Mouse (Mus musculus) lung, adult 2 months (tissue): ENCODE data around the gene Sec23a.

Source experiments
- CTCF ChIP-seq: fragments of 200-500 bp; IDR thresholded peaks from 2 replicates; pipeline ENCODE4 v1.5.1; 2011; ENCODE audit warnings: mild to moderate bottlenecking, low read length, control low read depth; ENCODE audit not compliant: insufficient read depth
- POLR2A ChIP-seq: fragments of 200-500 bp; IDR thresholded peaks from 2 replicates; pipeline ENCODE4 v1.6.1; 2011; ENCODE audit warnings: low read depth, mild to moderate bottlenecking, control low read depth, low read length, borderline replicate concordance; ENCODE audit errors: extremely low read depth

DNA sequence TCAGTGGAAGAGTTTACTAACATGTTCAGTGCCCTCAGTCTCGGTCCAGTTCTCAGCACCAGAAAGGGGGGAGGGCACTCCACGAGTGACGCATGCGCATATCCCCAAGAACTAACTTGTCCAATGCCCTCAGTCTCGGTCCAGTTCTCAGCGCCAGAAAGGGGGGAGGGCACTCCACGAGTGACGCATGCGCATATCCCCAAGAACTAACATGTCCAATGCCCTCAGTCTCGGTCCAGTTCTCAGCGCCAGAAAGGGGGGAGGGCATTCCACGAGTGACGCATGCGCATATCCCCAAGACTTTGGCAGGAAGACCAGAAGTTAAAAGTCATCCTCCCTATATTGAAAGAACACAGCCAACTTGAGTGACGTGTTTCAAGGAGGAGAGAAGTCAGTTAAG lies 86.8 kb downstream of the Sec23a start:
- TF ChIP-seq CTCF, result no peak
- no peak for TF ChIP-seq POLR2A
